Mouse (Mus musculus): ENCODE data around the gene Fuca1. TPM values are rescaled to one million over a fixed set of nuclear protein-coding genes. Genes with fewer than 3 reads are reported as not detected.
A peak's percentile ranks its signal among the peaks of the same experiment; 100 is the strongest.
"Not testable (repeated sequence)": the region's sequence is repeated elsewhere in the genome, so short reads cannot be mapped to it uniquely, and the experiment has no call there.

The Fuca1 gene
- polyA plus RNA-seq, 1 experiment from 2014 or later = 51.6 TPM

GRCm38 (mm10) chr4:135929828-135930227, 9.3 kb downstream of the Fuca1 start:
- Histone ChIP-seq H3K27me3 (no peaks in the 10 kb centered on the region), H3K9me3 (no peaks in the 10 kb centered on the region), H3K4me2 (replicated peaks) (no peak overlapping the region), H3K9ac (no peak overlapping the region), H3K27ac (no peak overlapping the region), H3K4me3 (no peak overlapping the region), H3K4me1 (no peaks in the 10 kb centered on the region), H3K36me3 (peaks cover 37% of the 10 kb centered on the region)
- 90% methylated on average over 9 of the region's 9 CpGs for WGBS
- no peak for ATAC-seq (ENCODE audit: insufficient number of reproducible peaks, insufficient read depth, low FRiP score, low TSS enrichment)

GRCm38 (mm10) chr4:135930239-135930638, 9.7 kb downstream of the Fuca1 start:
- H3K36me3 ChIP-seq = peaks cover 36% of the 10 kb centered on the region
- no peaks in the 10 kb centered on the region for H3K9me3 ChIP-seq
- H3K4me2 ChIP-seq (replicated peaks) = no peak overlapping the region
- 91% methylated on average over 8 of the region's 8 CpGs for WGBS
- H3K9ac ChIP-seq = no peak overlapping the region
- H3K4me3 ChIP-seq = no peak overlapping the region
- no peaks in the 10 kb centered on the region for H3K27me3 ChIP-seq
- no peaks in the 10 kb centered on the region for H3K4me1 ChIP-seq
- no peak overlapping the region for H3K27ac ChIP-seq
- ATAC-seq (ENCODE audit: insufficient number of reproducible peaks, insufficient read depth, low FRiP score, low TSS enrichment) = no peak

DNA sequence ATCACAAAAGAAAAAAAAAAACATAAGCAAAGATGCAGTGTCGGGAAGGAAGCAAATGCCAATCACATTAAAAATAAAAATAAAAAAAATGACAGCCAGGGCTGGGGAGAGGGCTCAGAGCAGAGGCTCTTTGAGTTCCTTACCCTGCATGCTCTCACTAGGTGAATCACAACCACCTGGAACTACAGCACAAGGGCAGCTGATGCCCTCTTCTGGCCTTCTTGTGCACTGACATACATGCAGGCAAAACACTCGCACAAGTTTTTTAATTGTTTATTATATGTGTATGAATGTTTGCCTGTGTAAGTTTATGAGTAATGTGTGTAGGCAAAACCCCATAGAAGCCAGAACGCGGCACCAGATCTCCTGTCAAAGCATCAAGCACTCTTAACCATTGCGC, 11.3 kb downstream of the Fuca1 start:
- Histone ChIP-seq H3K9ac (no peak overlapping the region), H3K27me3 (no peaks in the 10 kb centered on the region), H3K4me1 (no peaks in the 10 kb centered on the region), H3K9me3 (no peaks in the 10 kb centered on the region), H3K4me2 (replicated peaks) (no peak overlapping the region), H3K36me3 (peaks cover 20% of the 10 kb centered on the region), H3K4me3 (no peak overlapping the region), H3K27ac (no peak overlapping the region)
- ATAC-seq (ENCODE audit: insufficient number of reproducible peaks, insufficient read depth, low FRiP score, low TSS enrichment) = no peak
- 66% methylated on average over 5 of the region's 5 CpGs for WGBS

DNA sequence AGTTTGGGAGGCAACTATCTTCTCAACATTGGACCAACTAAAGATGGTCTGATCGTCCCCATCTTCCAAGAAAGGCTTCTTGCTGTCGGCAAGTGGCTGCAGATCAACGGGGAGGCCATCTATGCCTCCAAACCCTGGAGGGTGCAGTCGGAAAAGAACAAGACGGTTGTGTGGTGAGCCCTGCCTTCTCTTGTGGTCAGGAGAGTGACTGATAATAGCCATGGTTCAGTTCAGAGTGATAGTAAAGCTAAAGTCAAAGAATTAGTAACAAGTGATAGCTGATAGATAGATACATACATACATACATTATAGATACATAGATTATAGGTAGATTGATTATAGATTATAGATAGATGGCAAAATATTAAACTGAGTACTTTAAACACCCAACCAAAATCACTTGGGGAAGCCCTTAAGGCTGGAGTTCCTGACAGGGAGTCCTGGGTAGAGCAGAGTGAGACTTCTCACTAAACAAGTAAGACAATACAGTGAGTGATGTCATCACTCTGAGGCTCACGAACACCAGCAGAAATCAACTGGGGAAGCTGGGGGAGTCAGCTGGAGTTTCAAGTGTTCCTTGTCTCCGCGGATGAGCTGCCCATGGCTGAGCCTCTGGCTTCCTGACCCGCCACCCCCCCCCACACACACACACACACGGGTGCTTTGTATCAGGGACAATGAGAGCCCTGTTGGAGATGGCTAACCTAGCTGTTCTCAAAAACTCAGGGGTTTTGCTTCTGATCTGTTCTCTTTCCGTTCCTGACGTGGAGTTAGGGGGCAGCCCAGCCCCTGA, 14.4 kb downstream of the Fuca1 start:
- no peak overlapping the region for H3K4me2 ChIP-seq (replicated peaks)
- H3K27me3 ChIP-seq = no peaks in the 10 kb centered on the region
- H3K36me3 ChIP-seq = peaks cover 33% of the 10 kb centered on the region
- no peak overlapping the region for H3K9ac ChIP-seq
- no peak overlapping the region for H3K4me3 ChIP-seq
- 39% methylated on average over 12 of the region's 12 CpGs for WGBS
- 0 out of 2 replicates have a peak, but pooled peaks have one; percentile 28 for ATAC-seq (ENCODE audit: insufficient number of reproducible peaks, insufficient read depth, low FRiP score, low TSS enrichment)
- H3K27ac ChIP-seq = no peak overlapping the region
- no peaks in the 10 kb centered on the region for H3K4me1 ChIP-seq
- no peaks in the 10 kb centered on the region for H3K9me3 ChIP-seq

DNA sequence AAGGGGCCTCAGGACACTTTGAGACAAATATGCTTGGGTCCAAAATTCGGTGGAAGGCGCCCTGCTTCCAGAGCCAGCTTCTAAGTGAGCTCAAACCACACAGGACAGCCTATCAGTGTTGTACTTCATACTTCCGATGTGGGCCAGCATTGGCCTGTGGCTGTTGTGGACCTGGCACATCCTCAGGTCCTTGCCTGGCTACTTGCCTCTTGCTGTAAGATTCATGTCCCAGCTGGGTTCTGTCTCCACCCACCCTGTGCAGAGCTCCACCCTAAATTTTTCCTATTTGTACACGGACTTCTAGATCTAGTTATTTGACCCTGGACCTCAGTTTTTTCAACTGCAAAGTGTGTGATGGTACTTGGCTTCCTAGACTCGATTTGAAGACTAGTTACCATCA, 15.0 kb downstream of the Fuca1 start:
- Histone ChIP-seq H3K4me2 (replicated peaks) (no peak overlapping the region), H3K27ac (0 out of 2 replicates have a peak overlapping the region, but pooled peaks have one; percentile 13), H3K4me3 (no peak overlapping the region), H3K4me1 (no peaks in the 10 kb centered on the region), H3K27me3 (no peaks in the 10 kb centered on the region), H3K9ac (no peak overlapping the region), H3K9me3 (no peaks in the 10 kb centered on the region), H3K36me3 (peaks cover 36% of the 10 kb centered on the region)
- 38% methylated on average over 5 of the region's 5 CpGs for WGBS
- 0 out of 2 replicates have a peak, but pooled peaks have one; percentile 22 for ATAC-seq (ENCODE audit: insufficient number of reproducible peaks, insufficient read depth, low FRiP score, low TSS enrichment)

DNA sequence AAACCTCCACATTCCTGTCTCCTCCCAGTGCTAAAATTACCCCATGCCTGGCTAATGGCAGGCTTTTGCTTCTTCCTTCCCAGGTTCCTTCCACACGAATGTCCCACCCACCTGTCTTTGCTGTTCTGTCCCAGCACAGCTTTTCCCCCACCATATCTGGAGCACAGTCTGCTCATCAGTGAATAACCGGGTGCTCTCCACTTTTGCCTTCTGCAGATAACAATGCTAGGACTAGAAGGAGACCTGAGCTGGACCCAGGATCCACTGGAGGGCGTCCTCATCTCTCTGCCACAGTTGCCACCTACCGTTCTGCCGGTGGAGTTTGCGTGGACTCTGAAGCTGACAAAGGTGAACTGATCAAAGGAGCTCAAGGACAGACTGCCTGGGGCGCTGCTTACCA, 18.3 kb downstream of the Fuca1 start:
- Histone ChIP-seq H3K4me3 (no peak overlapping the region), H3K4me1 (no peaks in the 10 kb centered on the region), H3K9ac (no peak overlapping the region), H3K27me3 (no peaks in the 10 kb centered on the region), H3K9me3 (no peaks in the 10 kb centered on the region), H3K4me2 (replicated peaks) (no peak overlapping the region), H3K36me3 (peaks cover 25% of the 10 kb centered on the region), H3K27ac (no peak overlapping the region)
- no peak for ATAC-seq (ENCODE audit: insufficient number of reproducible peaks, insufficient read depth, low FRiP score, low TSS enrichment)
- WGBS = 79% methylated on average over 7 of the region's 7 CpGs

DNA sequence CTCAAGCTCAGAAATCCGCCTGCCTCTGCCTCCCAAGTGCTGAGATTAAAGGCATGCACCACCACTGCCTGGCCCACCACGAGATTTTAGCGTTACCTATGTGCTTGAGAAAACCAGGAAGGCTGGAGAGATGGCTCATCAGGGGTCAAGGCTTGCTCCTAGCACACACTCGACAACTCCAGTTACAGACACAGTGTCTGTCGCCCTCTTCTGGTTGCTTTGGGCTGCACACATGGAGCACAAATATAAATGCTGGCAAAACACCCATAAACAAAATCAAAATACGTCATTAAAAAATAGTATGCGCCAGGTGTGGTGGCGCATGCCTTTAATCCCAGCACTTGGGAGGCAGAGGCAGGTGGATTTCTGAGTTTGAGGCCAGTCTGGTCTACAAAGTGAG, 20.5 kb downstream of the Fuca1 start:
- H3K9me3 ChIP-seq; H3K27me3 ChIP-seq; ATAC-seq (ENCODE audit: insufficient number of reproducible peaks, insufficient read depth, low FRiP score, low TSS enrichment); H3K4me3 ChIP-seq; H3K4me2 ChIP-seq (replicated peaks); H3K27ac ChIP-seq; H3K4me1 ChIP-seq; H3K9ac ChIP-seq: not testable (repeated sequence)
- peaks cover 25% of the 10 kb centered on the region for H3K36me3 ChIP-seq
- WGBS = 82% methylated on average over 8 of the region's 8 CpGs

- 86% methylated on average over 6 of the region's 6 CpGs for WGBS
- H3K27me3 ChIP-seq = no peaks in the 10 kb centered on the region
- no peaks in the 10 kb centered on the region for H3K9me3 ChIP-seq
Observed at GRCm38 (mm10) chr4:135942193-135942592, 21.7 kb downstream of the Fuca1 start.

DNA sequence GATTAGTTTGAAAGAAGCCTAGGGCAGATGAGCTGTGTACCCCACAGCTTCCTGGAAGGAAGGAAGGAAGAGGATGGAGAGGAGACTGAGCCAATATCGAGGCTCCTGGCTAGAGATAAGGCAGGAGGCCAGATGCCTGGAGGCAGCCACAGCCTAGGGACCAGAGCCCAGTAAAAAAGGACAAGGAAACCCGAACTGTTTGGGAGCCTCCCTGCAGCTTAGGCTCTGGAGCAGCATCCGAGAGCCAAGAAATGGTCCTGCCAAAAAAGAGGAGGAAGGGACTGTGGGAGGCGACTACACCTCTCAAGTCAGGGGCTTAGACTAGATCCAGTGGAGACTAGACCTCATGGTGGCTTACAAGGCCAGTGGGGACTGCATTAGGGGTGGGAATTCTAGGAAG, 22.9 kb downstream of the Fuca1 start:
- ATAC-seq (ENCODE audit: insufficient number of reproducible peaks, insufficient read depth, low FRiP score, low TSS enrichment) = no peak
- Histone ChIP-seq H3K4me1 (peaks cover 6% of the 10 kb centered on the region; the same call in 1 of the 2 replicates), H3K36me3 (peaks cover 24% of the 10 kb centered on the region), H3K4me2 (replicated peaks) (no peak overlapping the region), H3K4me3 (no peak overlapping the region), H3K9ac (no peak overlapping the region), H3K9me3 (no peaks in the 10 kb centered on the region), H3K27me3 (no peaks in the 10 kb centered on the region), H3K27ac (no peak overlapping the region)
- WGBS = 48% methylated on average over 4 of the region's 4 CpGs

More at GRCm38 (mm10) chr4:135942193-135942592, 21.7 kb downstream of the Fuca1 start:
- Histone ChIP-seq H3K36me3 (peaks cover 25% of the 10 kb centered on the region), H3K4me3 (no peak overlapping the region), H3K9ac (no peak overlapping the region), H3K27ac (no peak overlapping the region), H3K4me1 (peaks cover 6% of the 10 kb centered on the region; the same call in 1 of the 2 replicates), H3K4me2 (replicated peaks) (no peak overlapping the region)
- ATAC-seq (ENCODE audit: insufficient number of reproducible peaks, insufficient read depth, low FRiP score, low TSS enrichment) = no peak

DNA sequence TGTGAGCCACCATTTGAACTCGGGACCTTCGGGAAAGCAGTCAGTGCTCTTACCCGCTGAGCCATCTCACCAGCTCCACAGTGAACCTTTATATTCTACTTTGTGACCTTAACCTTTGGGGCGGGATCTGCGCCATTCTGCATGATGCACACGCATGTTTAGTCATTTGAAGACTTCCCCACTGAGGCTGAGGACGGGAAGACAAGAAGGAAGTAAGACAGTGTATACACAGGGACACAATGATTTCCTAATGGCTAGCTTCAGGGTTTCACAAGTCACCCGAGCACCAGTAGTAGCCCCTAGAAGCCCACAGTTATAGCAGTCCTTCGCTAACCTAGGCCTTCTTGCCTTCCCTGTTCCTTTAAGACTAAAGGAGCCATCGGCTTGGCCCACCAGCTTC, 25.2 kb downstream of the Fuca1 start:
- 0 out of 2 replicates have a peak, but pooled peaks have one; percentile 17 for ATAC-seq (ENCODE audit: insufficient number of reproducible peaks, insufficient read depth, low FRiP score, low TSS enrichment)
- Histone ChIP-seq H3K4me3 (peak overlapping the region; percentile 91), H3K9ac (no peak overlapping the region), H3K4me2 (replicated peaks) (peak overlapping the region; percentile 90), H3K36me3 (peaks cover 12% of the 10 kb centered on the region), H3K9me3 (no peaks in the 10 kb centered on the region), H3K27ac (peak overlapping the region; percentile 61), H3K4me1 (peaks cover 6% of the 10 kb centered on the region; the same call in 1 of the 2 replicates), H3K27me3 (no peaks in the 10 kb centered on the region)
- WGBS = 75% methylated on average over 10 of the region's 10 CpGs

- ATAC-seq (ENCODE audit: insufficient number of reproducible peaks, insufficient read depth, low FRiP score, low TSS enrichment) = peak; percentile 82
- Histone ChIP-seq H3K4me1 (peaks cover 6% of the 10 kb centered on the region; the same call in 1 of the 2 replicates), H3K9me3 (no peaks in the 10 kb centered on the region), H3K4me3 (peak within 1 kb of the TSS; percentile 91), H3K27ac (peak within 1 kb of the TSS; percentile 61), H3K4me2 (replicated peaks) (peak within 1 kb of the TSS; percentile 90), H3K27me3 (no peaks in the 10 kb centered on the region), H3K9ac (peak within 1 kb of the TSS; percentile 64), H3K36me3 (peaks cover 10% of the 10 kb centered on the region)
- WGBS = under 1% methylated on average over 23 of the region's 23 CpGs
Observed at GRCm38 (mm10) chr4:135946278-135946658, 25.7 kb downstream of the Fuca1 start, which contains the start of gene Hmgcl. TSS of gene Hmgcl (plus strand) at chr4:135946448.

GRCm38 (mm10) chr4:135946659-135947301, 26.2 kb downstream of the Fuca1 start:
- no peaks in the 10 kb centered on the region for H3K27me3 ChIP-seq
- peak overlapping the region; percentile 91 for H3K4me3 ChIP-seq
- peaks cover 11% of the 10 kb centered on the region; the same call in 1 of the 2 replicates for H3K36me3 ChIP-seq
- peak overlapping the region; percentile 61; the same call in 1 of the 2 replicates for H3K27ac ChIP-seq
- peak overlapping the region; percentile 64 for H3K9ac ChIP-seq
- 1% methylated on average over 28 of the region's 28 CpGs for WGBS
- no peaks in the 10 kb centered on the region for H3K9me3 ChIP-seq
- H3K4me1 ChIP-seq = peaks cover 6% of the 10 kb centered on the region; the same call in 1 of the 2 replicates
- ATAC-seq (ENCODE audit: insufficient number of reproducible peaks, insufficient read depth, low FRiP score, low TSS enrichment) = no peak
- peak overlapping the region; percentile 90 for H3K4me2 ChIP-seq (replicated peaks)

Data from embryonic facial prominence, embryonic 12.5 days (tissue).